Mouse (Mus musculus): Measurements from ENCODE around the gene Apobr. TPM values are rescaled to one million over a fixed set of nuclear protein-coding genes. Genes with fewer than 3 reads are reported as not detected.

Gene Apobr
- 0.67 and 0.79 TPM in 2 replicates for polyA plus RNA-seq (2016; fragmentation: Nextera tagmentation; extraction: Ambion mirVana)

- Histone ChIP-seq H3K9me3 (no peaks in the 10 kb centered on the region), H3K4me1 (peaks cover 35% of the 10 kb centered on the region), H3K36me3 (replicated peaks) (0 out of 2 replicates have a peak, but pooled peaks cover 7% of the 10 kb centered on the region), H3K27me3 (ENCODE audit: poor library complexity, severe bottlenecking) (peaks cover 53% of the 10 kb centered on the region), H3K27ac (peak within 1 kb of the TSS; percentile 91), H3K4me3 (peak within 1 kb of the TSS; percentile 69)
- whole genome bisulfite sequencing: 77% methylated on average over 8 of the region's 8 CpGs
- DNase-seq (ENCODE audit: extremely low spot score, low spot score): no peak
Observed at GRCm38 (mm10) chr7:126584506-126584977, at the start of gene Apobr. Gene Apobr, plus strand, starts transcription at chr7:126584942.

GRCm38 (mm10) chr7:126535766-126536165, 49.0 kb upstream of the Apobr start:
- Histone ChIP-seq H3K4me3 (peak overlapping the region; percentile 57), H3K9me3 (no peaks in the 10 kb centered on the region), H3K4me1 (peaks cover 10% of the 10 kb centered on the region), H3K27ac (peak overlapping the region; percentile 81), H3K36me3 (replicated peaks) (no peaks in the 10 kb centered on the region), H3K27me3 (ENCODE audit: poor library complexity, severe bottlenecking) (peaks cover 29% of the 10 kb centered on the region)
- peak; percentile 53 for DNase-seq (ENCODE audit: extremely low spot score, low spot score)
- WGBS: 2% methylated on average over 28 of the region's 28 CpGs

- Histone ChIP-seq H3K27ac (peak overlapping the region; percentile 81; the same call in 1 of the 2 replicates), H3K36me3 (replicated peaks) (no peaks in the 10 kb centered on the region), H3K27me3 (ENCODE audit: poor library complexity, severe bottlenecking) (peaks cover 29% of the 10 kb centered on the region), H3K9me3 (no peaks in the 10 kb centered on the region), H3K4me1 (peaks cover 10% of the 10 kb centered on the region), H3K4me3 (peak overlapping the region; percentile 57)
- 63% methylated on average over 9 of the region's 9 CpGs for WGBS
- peak; percentile 21 for DNase-seq (ENCODE audit: extremely low spot score, low spot score)
Observed at GRCm38 (mm10) chr7:126536466-126536865, 48.3 kb upstream of the Apobr start.

- 76% methylated on average over 5 of the region's 5 CpGs for WGBS
- Histone ChIP-seq H3K36me3 (replicated peaks) (no peaks in the 10 kb centered on the region), H3K4me3 (no peak overlapping the region), H3K27ac (no peak overlapping the region), H3K9me3 (no peaks in the 10 kb centered on the region), H3K27me3 (ENCODE audit: poor library complexity, severe bottlenecking) (peaks cover 29% of the 10 kb centered on the region), H3K4me1 (peaks cover 10% of the 10 kb centered on the region)
- no peak for DNase-seq (ENCODE audit: extremely low spot score, low spot score)
Observed at GRCm38 (mm10) chr7:126537820-126538585, 46.7 kb upstream of the Apobr start.

GRCm38 (mm10) chr7:126541661-126542060, 43.1 kb upstream of the Apobr start:
- 85% methylated on average over 1 of the region's 1 CpGs for WGBS
- no peak overlapping the region for H3K27ac ChIP-seq
- peaks cover 6% of the 10 kb centered on the region for H3K27me3 ChIP-seq (ENCODE audit: poor library complexity, severe bottlenecking)
- no peaks in the 10 kb centered on the region for H3K9me3 ChIP-seq
- no peak for DNase-seq (ENCODE audit: extremely low spot score, low spot score)
- no peaks in the 10 kb centered on the region for H3K4me1 ChIP-seq
- no peak overlapping the region for H3K4me3 ChIP-seq
- H3K36me3 ChIP-seq (replicated peaks): peaks cover 33% of the 10 kb centered on the region

- Histone ChIP-seq H3K4me1 (no peaks in the 10 kb centered on the region), H3K27ac (no peak overlapping the region), H3K4me3 (no peak overlapping the region), H3K27me3 (ENCODE audit: poor library complexity, severe bottlenecking) (no peaks in the 10 kb centered on the region), H3K9me3 (no peaks in the 10 kb centered on the region), H3K36me3 (replicated peaks) (peaks cover 72% of the 10 kb centered on the region)
- 91% methylated on average over 2 of the region's 2 CpGs for WGBS
- no peak for DNase-seq (ENCODE audit: extremely low spot score, low spot score)
Observed at GRCm38 (mm10) chr7:126545631-126546030, 39.1 kb upstream of the Apobr start.

GRCm38 (mm10) chr7:126554796-126555195, 29.9 kb upstream of the Apobr start:
- WGBS: 97% methylated on average over 1 of the region's 1 CpGs

GRCm38 (mm10) chr7:126556635-126557034, 28.1 kb upstream of the Apobr start:
- Histone ChIP-seq H3K27me3 (ENCODE audit: poor library complexity, severe bottlenecking) (no peaks in the 10 kb centered on the region), H3K36me3 (replicated peaks) (peaks cover 100% of the 10 kb centered on the region), H3K4me1 (no peaks in the 10 kb centered on the region), H3K4me3 (no peak overlapping the region), H3K9me3 (no peaks in the 10 kb centered on the region), H3K27ac (no peak overlapping the region)
- WGBS: 95% methylated on average over 5 of the region's 5 CpGs
- DNase-seq (ENCODE audit: extremely low spot score, low spot score): no peak

More at GRCm38 (mm10) chr7:126554796-126555195, 29.9 kb upstream of the Apobr start:
- Histone ChIP-seq H3K36me3 (replicated peaks) (peaks cover 100% of the 10 kb centered on the region), H3K4me1 (no peaks in the 10 kb centered on the region), H3K27me3 (ENCODE audit: poor library complexity, severe bottlenecking) (no peaks in the 10 kb centered on the region), H3K4me3 (no peak overlapping the region), H3K9me3 (no peaks in the 10 kb centered on the region), H3K27ac (no peak overlapping the region)
- DNase-seq (ENCODE audit: extremely low spot score, low spot score): no peak

GRCm38 (mm10) chr7:126565693-126566092, 19.0 kb upstream of the Apobr start:
- H3K27me3 ChIP-seq (ENCODE audit: poor library complexity, severe bottlenecking): no peaks in the 10 kb centered on the region
- DNase-seq (ENCODE audit: extremely low spot score, low spot score): no peak
- peaks cover 11% of the 10 kb centered on the region for H3K4me1 ChIP-seq
- no peaks in the 10 kb centered on the region for H3K9me3 ChIP-seq
- H3K36me3 ChIP-seq (replicated peaks): peaks cover 42% of the 10 kb centered on the region
- peak overlapping the region; percentile 100 for H3K4me3 ChIP-seq
- WGBS: under 1% methylated on average over 25 of the region's 28 CpGs
- H3K27ac ChIP-seq: peak overlapping the region; percentile 90

GRCm38 (mm10) chr7:126566094-126566765, 18.5 kb upstream of the Apobr start, which contains the start of gene Eif3c:
Gene Eif3c, minus strand, starts transcription at chr7:126566411.
- 1% methylated on average over 46 of the region's 46 CpGs for whole genome bisulfite sequencing
- Histone ChIP-seq H3K4me1 (peaks cover 11% of the 10 kb centered on the region), H3K9me3 (no peaks in the 10 kb centered on the region), H3K27me3 (ENCODE audit: poor library complexity, severe bottlenecking) (no peaks in the 10 kb centered on the region), H3K36me3 (replicated peaks) (peaks cover 37% of the 10 kb centered on the region), H3K4me3 (peak within 1 kb of the TSS; percentile 100), H3K27ac (peak within 1 kb of the TSS; percentile 90)
- DNase-seq (ENCODE audit: extremely low spot score, low spot score): peak; percentile 85

GRCm38 (mm10) chr7:126576946-126577345, 7.8 kb upstream of the Apobr start:
- WGBS: 51% methylated on average over 8 of the region's 8 CpGs
- Histone ChIP-seq H3K4me3 (no peak overlapping the region), H3K9me3 (no peaks in the 10 kb centered on the region), H3K27me3 (ENCODE audit: poor library complexity, severe bottlenecking) (no peaks in the 10 kb centered on the region), H3K4me1 (peaks cover 4% of the 10 kb centered on the region; the same call in 1 of the 2 replicates), H3K27ac (no peak overlapping the region), H3K36me3 (replicated peaks) (peaks cover 54% of the 10 kb centered on the region)
- peak; percentile 67 for DNase-seq (ENCODE audit: extremely low spot score, low spot score)

GRCm38 (mm10) chr7:126579172-126579571, 5.6 kb upstream of the Apobr start:
- DNase-seq (ENCODE audit: extremely low spot score, low spot score): no peak
- Histone ChIP-seq H3K9me3 (no peaks in the 10 kb centered on the region), H3K27me3 (ENCODE audit: poor library complexity, severe bottlenecking) (peaks cover 3% of the 10 kb centered on the region; the same call in 1 of the 2 replicates), H3K27ac (no peak overlapping the region), H3K36me3 (replicated peaks) (peaks cover 40% of the 10 kb centered on the region), H3K4me1 (peaks cover 19% of the 10 kb centered on the region), H3K4me3 (no peak overlapping the region)
- 56% methylated on average over 8 of the region's 8 CpGs for WGBS

- H3K27ac ChIP-seq: no peak overlapping the region
- 92% methylated on average over 6 of the region's 6 CpGs for WGBS
- DNase-seq (ENCODE audit: extremely low spot score, low spot score): no peak
- H3K27me3 ChIP-seq (ENCODE audit: poor library complexity, severe bottlenecking): peaks cover 28% of the 10 kb centered on the region
- peaks cover 19% of the 10 kb centered on the region for H3K4me1 ChIP-seq
- H3K9me3 ChIP-seq: no peaks in the 10 kb centered on the region
- peaks cover 25% of the 10 kb centered on the region for H3K36me3 ChIP-seq (replicated peaks)
- no peak overlapping the region for H3K4me3 ChIP-seq
Observed at GRCm38 (mm10) chr7:126581661-126582060, 3.1 kb upstream of the Apobr start.
